Mouse (Mus musculus) heart, adult 2 months (tissue): Measurements from ENCODE around the gene Fbln5.

Experiments
- CTCF ChIP-seq: fragments of 200-600 bp; IDR thresholded peaks from 2 replicates; pipeline ENCODE4 v1.8.1; 2022; ENCODE audit warnings: antibody characterized with exemption, mild to moderate bottlenecking, moderate library complexity
- EP300 ChIP-seq: fragments of 200-500 bp; IDR thresholded peaks from 2 replicates; pipeline ENCODE4 v1.6.1; 2011; ENCODE audit warnings: low read depth, low read length, control low read depth; ENCODE audit not compliant: insufficient read depth
- POLR2A ChIP-seq: fragments of 200-500 bp; IDR thresholded peaks from 2 replicates; pipeline ENCODE4 v1.6.1; 2011; ENCODE audit warnings: mild to moderate bottlenecking, low read depth, low read length, control low read depth; ENCODE audit not compliant: insufficient read depth

- no peak for TF ChIP-seq CTCF
- TF ChIP-seq POLR2A, result no peak
- TF ChIP-seq EP300, result no peak
These were observed 60.2 kb downstream of the Fbln5 start for GRCm38 (mm10) chr12:101758698-101759097.
